Mouse (Mus musculus): ENCODE data around the gene Coro2b. TPM values are rescaled to one million over a fixed set of nuclear protein-coding genes. Genes with fewer than 3 reads are reported as not detected.
A peak's percentile ranks its signal among the peaks of the same experiment; 100 is the strongest.

Coro2b gene
- polyA plus RNA-seq, 1 experiment from 2014 or later = 10.3 TPM

DNA sequence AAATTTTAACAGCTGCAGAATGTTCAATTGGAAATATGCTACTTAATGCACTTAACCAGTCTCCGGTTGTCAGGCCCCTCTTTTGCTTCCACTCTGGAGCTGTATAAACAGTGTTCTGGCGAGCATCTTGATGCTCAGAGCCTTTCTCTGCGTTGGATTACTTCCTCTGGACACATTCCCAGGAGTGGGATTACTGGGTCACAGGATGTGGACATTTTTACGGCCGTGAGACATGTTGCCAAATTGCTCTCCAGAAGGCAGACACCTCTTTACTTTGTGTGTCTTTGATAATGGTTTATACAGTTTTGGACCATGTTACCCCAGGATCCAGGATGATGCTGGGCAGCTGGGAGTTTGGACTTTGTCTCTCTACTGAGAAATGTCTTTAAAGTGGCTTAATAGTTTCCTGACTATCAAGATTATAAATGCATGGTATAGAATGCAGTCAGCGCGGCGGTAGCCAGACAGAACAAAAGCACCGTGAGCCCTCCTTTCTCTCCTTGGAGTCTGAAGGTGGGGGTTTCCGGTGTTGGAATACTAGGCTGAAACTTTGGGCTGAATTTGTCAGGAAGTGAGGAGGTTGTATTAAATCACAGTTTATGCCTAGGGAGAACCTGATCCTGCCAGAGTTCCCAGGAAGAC is 23.2 kb downstream of the Coro2b start:
- Histone ChIP-seq H3K9ac (no peak overlapping the region), H3K27ac (replicated peaks) (peak overlapping the region; percentile 34; the same call in 1 of the 2 replicates), H3K4me2 (replicated peaks) (no peak overlapping the region), H3K9me3 (replicated peaks) (no peaks in the 10 kb centered on the region), H3K4me1 (peaks cover 28% of the 10 kb centered on the region; the same call in 1 of the 2 replicates), H3K36me3 (no peaks in the 10 kb centered on the region), H3K27me3 (no peaks in the 10 kb centered on the region), H3K4me3 (replicated peaks) (no peak overlapping the region)
- 50% methylated on average over 10 of the region's 10 CpGs for WGBS
- no peak for ATAC-seq (ENCODE audit: insufficient number of reproducible peaks, low FRiP score, low TSS enrichment, low read depth)

DNA sequence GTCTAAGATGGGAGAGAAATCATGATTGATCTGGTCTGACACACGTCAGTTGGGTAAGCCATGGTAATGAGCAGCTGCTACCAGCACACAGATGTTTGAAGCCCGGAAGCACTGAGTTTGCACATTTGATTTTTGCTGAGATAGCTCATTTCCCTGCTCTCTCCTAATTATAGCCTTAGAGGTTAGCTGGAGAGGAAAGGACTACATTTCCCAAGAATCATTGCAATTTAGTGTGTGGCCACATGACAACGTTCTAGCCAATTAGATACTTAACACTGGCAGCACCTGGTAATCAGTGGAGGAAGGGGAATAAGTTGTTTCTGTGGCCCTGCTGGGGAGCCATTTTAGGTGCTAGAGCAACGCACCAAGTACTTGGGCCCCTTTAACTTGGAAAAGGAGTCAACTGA is 26.3 kb downstream of the Coro2b start:
- no peaks in the 10 kb centered on the region for H3K27me3 ChIP-seq
- H3K9me3 ChIP-seq (replicated peaks) = no peaks in the 10 kb centered on the region
- no peak overlapping the region for H3K4me2 ChIP-seq (replicated peaks)
- no peak overlapping the region for H3K27ac ChIP-seq (replicated peaks)
- no peak overlapping the region for H3K9ac ChIP-seq
- WGBS = 36% methylated on average over 4 of the region's 4 CpGs
- H3K36me3 ChIP-seq = no peaks in the 10 kb centered on the region
- H3K4me1 ChIP-seq = peaks cover 21% of the 10 kb centered on the region; the same call in 1 of the 2 replicates
- no peak for ATAC-seq (ENCODE audit: insufficient number of reproducible peaks, low FRiP score, low TSS enrichment, low read depth)
- no peak overlapping the region for H3K4me3 ChIP-seq (replicated peaks)

DNA sequence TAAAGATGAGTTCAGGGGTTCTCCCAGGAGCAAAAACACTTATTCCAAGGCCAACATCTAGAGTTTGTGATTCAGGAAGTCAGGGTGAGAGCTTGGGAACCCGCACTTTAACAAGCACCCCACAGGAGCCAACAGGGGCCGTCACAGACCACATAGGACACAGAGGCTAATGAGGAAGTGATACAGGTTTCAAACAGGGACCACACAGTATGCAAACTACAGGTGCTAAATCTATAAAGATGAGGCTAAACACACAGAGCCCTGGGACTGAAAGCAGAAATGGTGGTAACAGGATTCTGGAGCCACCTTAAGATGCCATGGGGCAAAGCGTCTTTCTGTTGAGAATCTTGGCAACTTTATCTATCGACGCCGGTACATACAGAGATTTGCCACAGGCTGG is 27.2 kb downstream of the Coro2b start:
- no peak overlapping the region for H3K4me3 ChIP-seq (replicated peaks)
- H3K27me3 ChIP-seq = no peaks in the 10 kb centered on the region
- no peak for ATAC-seq (ENCODE audit: insufficient number of reproducible peaks, low FRiP score, low TSS enrichment, low read depth)
- H3K36me3 ChIP-seq = no peaks in the 10 kb centered on the region
- H3K9me3 ChIP-seq (replicated peaks) = no peaks in the 10 kb centered on the region
- H3K9ac ChIP-seq = no peak overlapping the region
- no peak overlapping the region for H3K4me2 ChIP-seq (replicated peaks)
- H3K27ac ChIP-seq (replicated peaks) = no peak overlapping the region
- peaks cover 21% of the 10 kb centered on the region; the same call in 1 of the 2 replicates for H3K4me1 ChIP-seq
- 86% methylated on average over 6 of the region's 6 CpGs for WGBS

DNA sequence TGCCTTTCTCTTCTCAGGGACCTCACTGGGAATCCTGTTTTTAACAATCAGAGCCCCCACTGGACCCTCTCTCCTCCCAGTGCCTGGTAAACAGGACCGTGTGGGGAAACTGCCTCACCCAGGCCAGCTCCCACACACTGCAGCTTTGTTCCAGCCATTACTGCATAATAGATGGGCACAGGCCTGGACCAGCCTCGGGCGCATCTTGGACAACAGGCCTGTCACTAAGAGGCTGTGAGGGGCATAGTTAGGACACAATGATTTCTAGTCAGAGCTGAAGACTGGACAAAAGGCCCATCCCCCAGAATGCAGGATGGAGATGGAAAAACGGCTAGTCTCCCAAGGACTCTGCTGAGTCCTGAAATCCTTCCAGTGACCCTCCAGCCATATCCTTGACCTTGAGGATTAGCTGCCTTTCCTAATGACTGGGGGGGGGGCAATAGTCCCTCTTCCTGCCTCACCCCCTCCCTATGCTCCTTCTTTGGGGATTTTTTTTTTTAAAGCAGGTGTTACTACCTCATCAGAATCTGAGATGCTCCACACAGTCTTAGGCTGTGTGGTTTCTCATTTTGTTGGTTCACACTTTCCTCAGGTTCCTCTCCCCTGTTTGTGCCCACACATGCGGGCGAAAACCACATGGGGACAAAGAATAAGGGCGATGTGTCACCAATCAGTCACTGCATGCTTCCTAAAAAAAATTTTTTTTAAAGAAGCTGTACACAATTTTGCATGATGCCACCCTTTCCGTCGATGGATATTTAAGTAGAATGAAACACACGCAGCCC is 27.9 kb downstream of the Coro2b start:
- Histone ChIP-seq H3K9me3 (replicated peaks) (no peaks in the 10 kb centered on the region), H3K9ac (no peak overlapping the region), H3K27ac (replicated peaks) (no peak overlapping the region), H3K4me2 (replicated peaks) (no peak overlapping the region), H3K4me3 (replicated peaks) (no peak overlapping the region), H3K36me3 (no peaks in the 10 kb centered on the region), H3K27me3 (no peaks in the 10 kb centered on the region), H3K4me1 (peaks cover 18% of the 10 kb centered on the region; the same call in 1 of the 2 replicates)
- 67% methylated on average over 10 of the region's 10 CpGs for WGBS
- ATAC-seq (ENCODE audit: insufficient number of reproducible peaks, low FRiP score, low TSS enrichment, low read depth) = no peak

DNA sequence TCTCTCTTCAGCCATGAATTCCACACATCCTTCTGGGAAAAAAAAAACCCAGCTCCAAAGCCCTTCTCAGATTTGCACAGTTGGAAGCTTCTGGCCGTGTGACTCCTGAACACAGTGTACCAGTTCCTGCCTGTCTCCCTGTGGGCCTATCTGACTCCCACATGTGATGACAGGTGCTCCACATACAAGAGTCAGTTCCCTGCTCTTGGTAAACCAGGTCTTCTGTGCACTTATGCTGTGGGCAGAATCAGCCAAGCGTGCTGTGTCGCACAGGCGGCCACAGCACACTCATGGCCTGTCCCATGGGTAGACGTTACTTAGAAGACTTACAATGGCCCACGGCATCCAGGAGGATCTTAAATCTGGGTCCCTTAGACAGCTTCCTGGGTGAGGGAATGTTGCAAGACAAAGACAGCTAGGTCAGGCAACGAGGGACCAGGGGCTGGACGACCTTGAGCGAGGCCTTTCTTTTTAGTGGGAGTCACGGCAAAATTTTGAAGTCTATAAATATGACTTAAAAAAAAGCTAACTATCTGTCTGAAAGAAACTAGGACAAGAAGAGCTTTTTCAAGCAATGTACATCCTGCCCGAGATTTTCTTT is 30.3 kb downstream of the Coro2b start:
- no peaks in the 10 kb centered on the region for H3K36me3 ChIP-seq
- no peaks in the 10 kb centered on the region for H3K9me3 ChIP-seq (replicated peaks)
- H3K27me3 ChIP-seq = no peaks in the 10 kb centered on the region
- no peak for ATAC-seq (ENCODE audit: insufficient number of reproducible peaks, low FRiP score, low TSS enrichment, low read depth)
- 84% methylated on average over 11 of the region's 11 CpGs for WGBS
- no peak overlapping the region for H3K27ac ChIP-seq (replicated peaks)
- no peak overlapping the region for H3K4me2 ChIP-seq (replicated peaks)
- H3K4me1 ChIP-seq = peaks cover 12% of the 10 kb centered on the region; the same call in 1 of the 2 replicates
- no peak overlapping the region for H3K9ac ChIP-seq
- H3K4me3 ChIP-seq (replicated peaks) = no peak overlapping the region

DNA sequence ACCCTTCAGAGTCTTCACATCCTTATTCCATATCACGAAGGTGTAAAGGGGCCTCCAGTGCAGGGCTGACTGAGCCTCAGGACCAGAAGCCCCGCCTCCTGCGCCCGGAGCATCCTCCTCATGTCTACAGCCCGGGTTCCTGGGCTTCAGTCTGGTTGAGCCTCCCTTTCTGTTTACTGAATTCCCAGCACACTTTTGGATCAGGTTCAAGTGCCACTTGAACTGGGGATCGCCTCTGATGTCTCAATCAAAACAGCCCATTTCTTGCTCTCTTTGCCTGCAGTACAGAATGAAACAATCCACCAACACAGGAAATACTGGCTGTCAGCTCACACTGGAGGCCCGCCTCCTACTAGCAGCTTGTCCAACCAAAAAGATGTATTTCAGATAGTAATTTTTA is 32.7 kb downstream of the Coro2b start:
- Histone ChIP-seq H3K27me3 (no peaks in the 10 kb centered on the region), H3K4me2 (replicated peaks) (no peak overlapping the region), H3K27ac (replicated peaks) (no peak overlapping the region), H3K9ac (no peak overlapping the region), H3K4me3 (replicated peaks) (no peak overlapping the region), H3K9me3 (replicated peaks) (no peaks in the 10 kb centered on the region), H3K4me1 (no peaks in the 10 kb centered on the region), H3K36me3 (no peaks in the 10 kb centered on the region)
- 55% methylated on average over 7 of the region's 7 CpGs for WGBS
- no peak for ATAC-seq (ENCODE audit: insufficient number of reproducible peaks, low FRiP score, low TSS enrichment, low read depth)

DNA sequence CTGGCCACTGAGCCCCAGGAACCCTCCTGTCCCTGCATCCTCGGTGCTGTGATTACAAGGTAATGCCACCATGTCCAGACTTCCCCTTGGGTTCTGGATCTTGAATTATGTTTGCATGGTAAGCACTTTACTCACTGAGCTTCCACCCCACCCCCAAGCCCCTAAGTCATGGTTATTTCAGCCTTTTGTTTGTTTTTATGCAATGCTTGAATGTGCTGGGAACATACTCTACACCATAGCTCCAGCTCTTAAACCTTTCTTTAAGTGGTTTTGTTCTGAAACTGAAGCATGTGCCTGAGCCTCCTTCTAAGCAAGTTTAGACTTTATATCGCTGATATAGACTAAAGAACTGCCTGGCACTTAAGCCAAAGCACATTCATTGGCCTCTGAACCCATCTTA is 34.5 kb downstream of the Coro2b start:
- H3K4me2 ChIP-seq (replicated peaks) = no peak overlapping the region
- WGBS = 63% methylated on average over 2 of the region's 2 CpGs
- H3K9me3 ChIP-seq (replicated peaks) = no peaks in the 10 kb centered on the region
- H3K27ac ChIP-seq (replicated peaks) = no peak overlapping the region
- H3K36me3 ChIP-seq = no peaks in the 10 kb centered on the region
- no peak overlapping the region for H3K4me3 ChIP-seq (replicated peaks)
- H3K9ac ChIP-seq = no peak overlapping the region
- H3K27me3 ChIP-seq = no peaks in the 10 kb centered on the region
- ATAC-seq (ENCODE audit: insufficient number of reproducible peaks, low FRiP score, low TSS enrichment, low read depth) = no peak
- 0 out of 2 replicates have a peak, but pooled peaks cover 6% of the 10 kb centered on the region for H3K4me1 ChIP-seq

DNA sequence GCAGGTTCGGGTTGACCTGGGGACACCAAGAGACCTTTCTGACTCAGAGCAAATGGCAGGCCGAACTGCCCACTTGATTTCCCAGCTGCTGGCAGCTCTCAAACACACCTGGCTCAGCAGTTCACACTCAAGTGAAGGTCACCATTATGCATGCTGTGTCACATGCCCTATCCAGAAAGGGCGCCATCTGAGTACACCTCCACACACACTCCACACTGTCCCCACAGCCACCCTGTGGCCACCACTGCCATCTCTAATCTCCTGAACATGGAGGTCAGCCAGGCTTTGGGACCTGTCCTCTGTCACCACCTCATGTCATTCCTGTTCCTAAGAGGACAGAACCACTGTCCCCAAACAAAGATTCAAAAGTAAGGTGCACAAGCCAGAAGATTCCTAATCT is 35.3 kb downstream of the Coro2b start:
- no peak for ATAC-seq (ENCODE audit: insufficient number of reproducible peaks, low FRiP score, low TSS enrichment, low read depth)
- Histone ChIP-seq H3K9me3 (replicated peaks) (no peaks in the 10 kb centered on the region), H3K4me3 (replicated peaks) (no peak overlapping the region), H3K27ac (replicated peaks) (no peak overlapping the region), H3K27me3 (no peaks in the 10 kb centered on the region), H3K9ac (no peak overlapping the region), H3K4me2 (replicated peaks) (no peak overlapping the region), H3K36me3 (no peaks in the 10 kb centered on the region), H3K4me1 (0 out of 2 replicates have a peak, but pooled peaks cover 6% of the 10 kb centered on the region)
- WGBS = 84% methylated on average over 3 of the region's 3 CpGs

DNA sequence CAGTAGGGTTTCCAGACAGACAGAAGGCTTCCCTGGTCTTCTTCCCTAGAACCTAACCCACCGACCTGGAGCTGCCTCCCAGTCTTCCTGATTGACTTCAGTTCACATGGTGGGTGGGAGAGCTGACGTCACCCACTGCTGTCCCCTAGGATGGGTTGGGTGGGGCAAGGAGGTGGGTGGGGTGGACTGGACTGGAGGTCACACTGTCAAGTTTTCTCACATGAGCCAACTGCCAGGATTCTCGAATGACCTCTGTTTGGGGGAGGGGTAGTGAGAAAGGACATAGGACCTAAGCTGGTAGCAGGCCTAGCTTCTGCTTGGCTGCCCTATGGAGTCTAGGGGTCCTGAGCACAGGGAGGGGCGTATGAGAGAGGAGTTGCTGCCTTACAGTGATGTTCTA is 36.8 kb downstream of the Coro2b start:
- Histone ChIP-seq H3K4me3 (replicated peaks) (no peak overlapping the region), H3K9me3 (replicated peaks) (no peaks in the 10 kb centered on the region), H3K27ac (replicated peaks) (no peak overlapping the region), H3K4me2 (replicated peaks) (no peak overlapping the region), H3K9ac (no peak overlapping the region), H3K36me3 (no peaks in the 10 kb centered on the region), H3K4me1 (0 out of 2 replicates have a peak, but pooled peaks cover 6% of the 10 kb centered on the region), H3K27me3 (no peaks in the 10 kb centered on the region)
- 71% methylated on average over 4 of the region's 4 CpGs for WGBS
- no peak for ATAC-seq (ENCODE audit: insufficient number of reproducible peaks, low FRiP score, low TSS enrichment, low read depth)

DNA sequence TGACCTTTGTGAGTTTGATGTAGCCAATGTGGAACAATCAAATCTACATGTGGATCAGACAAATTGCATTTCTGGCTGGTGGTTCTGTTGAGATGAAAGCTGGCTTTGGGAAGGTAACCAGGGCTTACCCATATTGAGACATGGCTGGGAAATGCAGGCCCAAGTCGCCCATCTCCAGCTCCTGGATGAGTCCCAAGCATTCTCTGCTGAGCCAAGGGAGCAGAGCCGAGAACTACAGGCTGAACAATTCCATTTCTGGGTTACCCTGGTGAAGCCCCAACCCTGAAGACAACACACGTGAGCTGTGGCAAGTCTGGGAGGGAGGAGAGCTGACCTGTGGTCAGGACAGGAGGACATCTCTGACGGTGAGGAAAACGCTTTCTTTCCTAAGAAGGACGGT is 37.9 kb downstream of the Coro2b start:
- Histone ChIP-seq H3K9ac (no peak overlapping the region), H3K4me2 (replicated peaks) (no peak overlapping the region), H3K36me3 (no peaks in the 10 kb centered on the region), H3K9me3 (replicated peaks) (no peaks in the 10 kb centered on the region), H3K27me3 (no peaks in the 10 kb centered on the region), H3K4me1 (0 out of 2 replicates have a peak, but pooled peaks cover 6% of the 10 kb centered on the region), H3K27ac (replicated peaks) (no peak overlapping the region), H3K4me3 (replicated peaks) (no peak overlapping the region)
- ATAC-seq (ENCODE audit: insufficient number of reproducible peaks, low FRiP score, low TSS enrichment, low read depth) = no peak
- 83% methylated on average over 6 of the region's 6 CpGs for WGBS

All from embryonic facial prominence, embryonic 15.5 days (tissue).